8 mouse cellular contexts compared by ENCODE assay signal in genomic region chr13:78171320-78171719, GRCm38 (mm10). TPM values are rescaled to one million over a fixed set of nuclear protein-coding genes. Genes with fewer than 3 reads are reported as not detected.
A peak's percentile ranks its signal among the peaks of the same experiment; 100 is the strongest.
DNase-seq lines count a peak whose midpoint lies in the region; ATAC-seq and TF ChIP-seq lines count a peak whose summit lies in the region.

No protein-coding gene starts in this region.

- no peak overlapping the region for H3K4me3 ChIP-seq in lung, embryonic 14.5 days (ENCODE audit: low read depth, low read length)
- H3K4me3 ChIP-seq in heart, embryonic 15.5 days: no peak overlapping the region
- H3K4me3 ChIP-seq in midbrain, embryonic 14.5 days (replicated peaks; ENCODE audit: low read depth, low read length): peak overlapping the region; percentile 19; the same call in 1 of the 2 replicates

- 0 out of 2 replicates have a peak overlapping the region, but pooled peaks have one; percentile 23 for H3K4me2 ChIP-seq in lung, embryonic 14.5 days
- H3K4me2 ChIP-seq in heart, embryonic 15.5 days: peak overlapping the region; percentile 22
- H3K4me2 ChIP-seq in midbrain, embryonic 14.5 days (ENCODE audit: low read length): peak overlapping the region; percentile 48

- 2% methylated on average over 15 of the region's 15 CpGs for WGBS in lung, embryonic 14.5 days
- 1% methylated on average over 15 of the region's 15 CpGs for WGBS in heart, embryonic 15.5 days
- 3% methylated on average over 15 of the region's 15 CpGs for WGBS in midbrain, embryonic 14.5 days

- TF ChIP-seq CTCF in lung, embryonic 14.5 days (IDR thresholded peaks at IDR 0.05; ENCODE audit: low read depth): no peak

- H3K9me3 ChIP-seq in lung, embryonic 14.5 days (ENCODE audit: low read depth, low read length): no peaks in the 10 kb centered on the region
- no peaks in the 10 kb centered on the region for H3K9me3 ChIP-seq in heart, embryonic 15.5 days (replicated peaks)
- no peaks in the 10 kb centered on the region for H3K9me3 ChIP-seq in midbrain, embryonic 14.5 days (ENCODE audit: control insufficient read depth, low read length)

- ATAC-seq in CD4-positive, CD25-positive, alpha-beta regulatory T cell, adult 4 months: no peak
- ATAC-seq in lung, embryonic 14.5 days (ENCODE audit: insufficient read depth): peak; percentile 44; the same call in 1 of the 2 replicates
- no peak for ATAC-seq in heart, embryonic 15.5 days (replicated peaks; ENCODE audit: insufficient number of reproducible peaks, insufficient read depth, low FRiP score, low read depth)
- ATAC-seq in midbrain, embryonic 14.5 days (ENCODE audit: low FRiP score, low TSS enrichment): no peak

- no peaks in the 10 kb centered on the region for H3K4me1 ChIP-seq in lung, embryonic 14.5 days (ENCODE audit: insufficient read depth)
- H3K4me1 ChIP-seq in heart, embryonic 15.5 days (replicated peaks): no peaks in the 10 kb centered on the region
- H3K4me1 ChIP-seq in midbrain, embryonic 14.5 days (ENCODE audit: control insufficient read depth, insufficient read depth, low read length): no peaks in the 10 kb centered on the region

- peaks cover 69% of the 10 kb centered on the region for H3K27me3 ChIP-seq in lung, embryonic 14.5 days (ENCODE audit: insufficient read depth, low read length)
- peaks cover 75% of the 10 kb centered on the region for H3K27me3 ChIP-seq in heart, embryonic 15.5 days
- peaks cover 78% of the 10 kb centered on the region for H3K27me3 ChIP-seq in midbrain, embryonic 14.5 days (ENCODE audit: control insufficient read depth, insufficient read depth, low read length)

- peak; percentile 13 for DNase-seq in CD4-positive, CD25-positive, alpha-beta regulatory T cell, adult 2 months (ENCODE audit: low read depth, low spot score)
- peak; percentile 83 for DNase-seq in lung, embryonic 14.5 days
- DNase-seq in lung, postnatal 4 days: no peak
- DNase-seq in midbrain, embryonic 14.5 days: peak; percentile 54
- no peak for DNase-seq in urinary bladder, adult 2 months (ENCODE audit: low spot score)
- DNase-seq in spleen, postnatal 36 days (ENCODE audit: low spot score in 2 of 2): no peak

- no peaks in the 10 kb centered on the region for H3K36me3 ChIP-seq in lung, embryonic 14.5 days (ENCODE audit: insufficient read depth)
- H3K36me3 ChIP-seq in heart, embryonic 15.5 days: no peaks in the 10 kb centered on the region
- H3K36me3 ChIP-seq in midbrain, embryonic 14.5 days (ENCODE audit: control insufficient read depth, insufficient read depth, low read length): no peaks in the 10 kb centered on the region

- no peak overlapping the region for H3K27ac ChIP-seq in lung, embryonic 14.5 days (ENCODE audit: low read depth)
- H3K27ac ChIP-seq in heart, embryonic 15.5 days: no peak overlapping the region
- peak overlapping the region; percentile 58 for H3K27ac ChIP-seq in midbrain, embryonic 14.5 days (replicated peaks; ENCODE audit: low read depth, low read length)

- H3K9ac ChIP-seq in lung, embryonic 14.5 days: no peak overlapping the region
- H3K9ac ChIP-seq in heart, embryonic 15.5 days: no peak overlapping the region
- no peak overlapping the region for H3K9ac ChIP-seq in midbrain, embryonic 14.5 days (replicated peaks; ENCODE audit: low read length)

RNA-seq across cellular contexts. Expression of gene Nr2f1, which starts 28.2 kb away (rescaled TPM):
- not detected for polyA plus RNA-seq in CD4-positive, CD25-positive, alpha-beta regulatory T cell, adult 4 months (2017; shearing (Covaris generic))
- 6.8 and 9.5 TPM in 2 replicates for polyA plus RNA-seq in lung, embryonic 14.5 days (2014; fragmentation: Nextera tagmentation; extraction: Ambion mirVana)
- polyA plus RNA-seq in heart, embryonic 15.5 days (2015; fragmentation: Nextera tagmentation; extraction: Ambion mirVana): 3.2 and 4.5 TPM in 2 replicates
- polyA plus RNA-seq in midbrain, embryonic 14.5 days (2014; fragmentation: Nextera tagmentation; extraction: Ambion mirVana): 67.5 and 72.4 TPM in 2 replicates
- polyA plus RNA-seq in urinary bladder, adult 2 months (2012; rRNA removed): 15.6 and 19.4 TPM in 2 replicates

Comparison
In these comparisons a context has a peak if more than half of its experiments do, and no peak if none do; other contexts are left out.
1. DNase-seq: peak in CD4-positive, CD25-positive, alpha-beta regulatory T cell, adult 2 months (single experiment), lung, embryonic 14.5 days (single experiment) and midbrain, embryonic 14.5 days (single experiment); none in lung, postnatal 4 days (0 of 2), urinary bladder, adult 2 months (single experiment) and spleen, postnatal 36 days (0 of 2).
2. Peak in every context shown above with its lines, with median percentiles within 50 percentile points of each other: H3K4me2 ChIP-seq.